Mouse (Mus musculus): ENCODE measurements around the gene Urod.

GRCm38 (mm10) chr4:116976503-116976902, 17.7 kb downstream of the Urod start:
- TF ChIP-seq POLR2A (IDR thresholded peaks at IDR 0.05; ENCODE audit: low read depth, low read length): no peak
- TF ChIP-seq CTCF (IDR thresholded peaks at IDR 0.05; ENCODE audit: extremely low read depth, insufficient read depth, insufficient read length, insufficient replicate concordance): no peak

Data from spleen, adult 2 months (tissue).